Mouse (Mus musculus) bone marrow, adult 2 months (tissue): Measurements from ENCODE around the gene 1700042G07Rik.

ENCODE experiments used
- CTCF ChIP-seq: fragments of 200-500 bp; IDR thresholded peaks from 2 replicates; pipeline ENCODE4 v1.5.1; 2011; ENCODE audit warnings: low read length, control low read depth; ENCODE audit not compliant: control insufficient read depth, insufficient read depth
- POLR2A ChIP-seq: fragments of 200-500 bp; IDR thresholded peaks from 2 replicates; pipeline ENCODE4 v1.6.1; 2011; ENCODE audit warnings: low read depth, mild to moderate bottlenecking, control low read depth, low read length, borderline replicate concordance; ENCODE audit not compliant: control insufficient read depth

GRCm38 (mm10) chr4:116174466-116175116, 1.4 kb downstream of the 1700042G07Rik start:
- no peak for TF ChIP-seq POLR2A
- TF ChIP-seq CTCF: no peak
